Mouse (Mus musculus) liver, postnatal 0 days (tissue): Measurements from ENCODE around the gene Cyb5rl. TPM values are rescaled to one million over a fixed set of nuclear protein-coding genes. Genes with fewer than 3 reads are reported as not detected.

ENCODE experiments used
- ATAC-seq: fragments of 200-750 bp; cut with Nextera tagmentation; 2 replicates; pipeline ENCODE4 v1.8.0; 2017; ENCODE audit warnings: mild to moderate bottlenecking, moderate library complexity
- DNase-seq: peaks from one replicate; pipeline ENCODE4 v3.0.0-alpha.2; 2016
- H3K27ac ChIP-seq: fragments of 300-500 bp; sonication (generic); 2 replicates; pipeline ENCODE4 v1.5.1; 2014; ENCODE audit warnings: antibody characterized with exemption, moderate library complexity, mild to moderate bottlenecking, low read depth
- H3K27me3 ChIP-seq: fragments of 300-500 bp; sonication (generic); 2 replicates; pipeline ENCODE4 v1.6.1; 2014; ENCODE audit warnings: low read length, control low read depth, mixed read lengths; ENCODE audit not compliant: insufficient read depth
- H3K36me3 ChIP-seq: fragments of 300-500 bp; sonication (generic); replicated peaks from 2 replicates; pipeline ENCODE4 v1.6.1; 2014; ENCODE audit warnings: mild to moderate bottlenecking, control low read depth, low read length, moderate library complexity, mixed read lengths; ENCODE audit not compliant: insufficient read depth
- H3K4me1 ChIP-seq: fragments of 300-500 bp; sonication (generic); 2 replicates; pipeline ENCODE4 v1.6.1; 2014; ENCODE audit warnings: antibody characterized with exemption, mild to moderate bottlenecking, control low read depth; ENCODE audit not compliant: insufficient read depth
- H3K4me2 ChIP-seq: fragments of 300-500 bp; sonication (generic); 2 replicates; pipeline ENCODE4 v1.6.1; 2014; ENCODE audit warnings: low read depth, mild to moderate bottlenecking, low read length, moderate library complexity, mixed read lengths
- H3K4me3 ChIP-seq: fragments of 300-500 bp; sonication (generic); 2 replicates; pipeline ENCODE4 v1.5.1; 2014; ENCODE audit warnings: low read depth, low read length
- H3K9ac ChIP-seq: fragments of 300-500 bp; sonication (generic); replicated peaks from 2 replicates; pipeline ENCODE4 v1.6.1; 2014; ENCODE audit warnings: mild to moderate bottlenecking, moderate library complexity
- H3K9me3 ChIP-seq: fragments of 300-500 bp; sonication (generic); 2 replicates; pipeline ENCODE4 v1.6.1; 2016; ENCODE audit warnings: mild to moderate bottlenecking, control low read depth, low read length, mixed read lengths
- CTCF ChIP-seq: sonication (generic); IDR thresholded peaks from 2 replicates; pipeline ENCODE4 v1.5.1; 2016; ENCODE audit warnings: antibody characterized with exemption, low read depth
- EP300 ChIP-seq: IDR thresholded peaks from 2 replicates; pipeline ENCODE4 v1.6.1; 2016; ENCODE audit warnings: antibody characterized with exemption, low read depth, mild to moderate bottlenecking
- WGBS: fragments of 180-500 bp; shearing (Covaris S2); extraction: QIAGEN DNeasy Blood & Tissue Kit; methylation state at CpG from one replicate; pipeline ENCODE4 v1.1.7; 2014; ENCODE audit not compliant: insufficient replicate concordance; 5-methylcytosine and 5-hydroxymethylcytosine counted together
- polyA plus RNA-seq: library from polyadenylated mRNA; unstranded; fragments of >200 nt; fragmentation: Nextera tagmentation; extraction: Ambion mirVana; gene quantifications from 2 replicates; pipeline ENCODE4 v1.2.1, GENCODE M21; 2015

The Cyb5rl gene
- polyA plus RNA-seq, 1 experiment from 2014 or later = 3.1 TPM

GRCm38 (mm10) chr4:107056088-107056487 is 10.7 kb upstream of the Cyb5rl start:
- no peaks in the 10 kb centered on the region for H3K9me3 ChIP-seq
- no peaks in the 10 kb centered on the region for H3K27me3 ChIP-seq
- WGBS = 85% methylated on average over 3 of the region's 3 CpGs
- H3K36me3 ChIP-seq = peaks cover 39% of the 10 kb centered on the region
- TF ChIP-seq CTCF (no peak), EP300 (no peak)
- no peaks in the 10 kb centered on the region for H3K4me1 ChIP-seq
- no peak overlapping the region for H3K27ac ChIP-seq
- no peak overlapping the region for H3K4me3 ChIP-seq
- DNase-seq (no peak), ATAC-seq (no peak)
- no peak overlapping the region for H3K4me2 ChIP-seq
- no peak overlapping the region for H3K9ac ChIP-seq

DNA sequence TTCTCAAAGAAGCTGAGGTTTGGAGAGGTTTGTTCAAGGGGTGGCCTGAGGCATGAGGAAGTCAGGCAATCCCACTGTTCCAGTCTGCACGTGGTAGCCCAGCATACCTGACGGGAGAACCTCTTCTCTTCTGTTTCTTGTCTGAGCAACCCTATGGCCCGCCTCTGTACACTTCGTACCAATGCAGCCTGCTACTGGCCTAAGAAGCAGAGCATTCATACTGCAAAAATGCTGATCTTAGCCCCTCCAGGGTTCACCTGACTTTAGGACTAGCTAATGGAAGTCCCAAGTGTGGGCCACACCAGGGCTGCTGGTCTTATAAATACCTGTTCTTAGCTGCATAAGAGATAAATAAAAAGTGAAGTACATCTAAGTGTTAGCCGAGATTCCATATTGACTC is 8.4 kb upstream of the Cyb5rl start:
- TF ChIP-seq CTCF (no peak), EP300 (no peak)
- no peak overlapping the region for H3K4me3 ChIP-seq
- no peak overlapping the region for H3K4me2 ChIP-seq
- H3K9ac ChIP-seq = no peak overlapping the region
- ATAC-seq = no peak
- DNase-seq = no peak
- H3K9me3 ChIP-seq = no peaks in the 10 kb centered on the region
- H3K36me3 ChIP-seq = peaks cover 55% of the 10 kb centered on the region
- no peak overlapping the region for H3K27ac ChIP-seq
- no peaks in the 10 kb centered on the region for H3K4me1 ChIP-seq
- no peaks in the 10 kb centered on the region for H3K27me3 ChIP-seq
- WGBS = 87% methylated on average over 5 of the region's 5 CpGs

GRCm38 (mm10) chr4:107058781-107059180 is 8.0 kb upstream of the Cyb5rl start:
- Histone ChIP-seq H3K27me3 (no peaks in the 10 kb centered on the region), H3K4me2 (no peak overlapping the region), H3K36me3 (peaks cover 59% of the 10 kb centered on the region), H3K9me3 (no peaks in the 10 kb centered on the region), H3K4me1 (no peaks in the 10 kb centered on the region), H3K9ac (no peak overlapping the region), H3K27ac (no peak overlapping the region), H3K4me3 (no peak overlapping the region)
- DNase-seq (no peak), ATAC-seq (no peak)
- TF ChIP-seq EP300 (no peak), CTCF (no peak)
- 55% methylated on average over 6 of the region's 6 CpGs for WGBS

GRCm38 (mm10) chr4:107061560-107061959 is 5.2 kb upstream of the Cyb5rl start:
- peaks cover 53% of the 10 kb centered on the region for H3K36me3 ChIP-seq
- WGBS = 75% methylated on average over 4 of the region's 4 CpGs

DNA sequence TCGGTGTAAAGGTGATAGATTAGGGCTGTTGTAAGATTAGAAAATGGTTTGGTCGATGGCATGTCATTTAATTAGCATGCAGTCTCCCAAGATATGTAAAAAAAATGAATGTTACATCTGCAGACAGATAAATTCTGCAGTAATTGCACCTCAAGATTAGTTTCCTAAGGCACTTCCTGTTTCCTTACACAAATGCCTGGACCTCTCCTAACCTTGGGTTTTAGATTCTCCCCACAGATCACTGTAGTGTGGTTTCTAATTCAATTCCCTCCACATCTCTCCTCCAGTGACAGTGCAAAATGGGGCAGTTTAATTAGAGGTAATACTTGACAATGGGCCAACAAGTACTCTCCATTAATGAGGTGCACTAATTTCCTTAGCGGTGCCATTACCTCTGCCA is 3.6 kb upstream of the Cyb5rl start:
- no peak overlapping the region for H3K4me2 ChIP-seq
- WGBS = 67% methylated on average over 3 of the region's 3 CpGs
- DNase-seq (no peak), ATAC-seq (no peak)
- no peak overlapping the region for H3K4me3 ChIP-seq
- H3K27ac ChIP-seq = no peak overlapping the region
- H3K9me3 ChIP-seq = no peaks in the 10 kb centered on the region
- peaks cover 44% of the 10 kb centered on the region for H3K36me3 ChIP-seq
- no peak overlapping the region for H3K9ac ChIP-seq
- no peaks in the 10 kb centered on the region for H3K27me3 ChIP-seq
- peaks cover 18% of the 10 kb centered on the region for H3K4me1 ChIP-seq
- no peak for TF ChIP-seq CTCF
- no peak for TF ChIP-seq EP300

More at GRCm38 (mm10) chr4:107061560-107061959, 5.2 kb upstream of the Cyb5rl start:
- Histone ChIP-seq H3K27me3 (no peaks in the 10 kb centered on the region), H3K4me3 (no peak overlapping the region), H3K27ac (no peak overlapping the region), H3K9me3 (no peaks in the 10 kb centered on the region), H3K4me1 (peaks cover 10% of the 10 kb centered on the region), H3K4me2 (no peak overlapping the region), H3K9ac (no peak overlapping the region)
- ATAC-seq (no peak), DNase-seq (no peak)
- no peak for TF ChIP-seq CTCF
- TF ChIP-seq EP300 = no peak

DNA sequence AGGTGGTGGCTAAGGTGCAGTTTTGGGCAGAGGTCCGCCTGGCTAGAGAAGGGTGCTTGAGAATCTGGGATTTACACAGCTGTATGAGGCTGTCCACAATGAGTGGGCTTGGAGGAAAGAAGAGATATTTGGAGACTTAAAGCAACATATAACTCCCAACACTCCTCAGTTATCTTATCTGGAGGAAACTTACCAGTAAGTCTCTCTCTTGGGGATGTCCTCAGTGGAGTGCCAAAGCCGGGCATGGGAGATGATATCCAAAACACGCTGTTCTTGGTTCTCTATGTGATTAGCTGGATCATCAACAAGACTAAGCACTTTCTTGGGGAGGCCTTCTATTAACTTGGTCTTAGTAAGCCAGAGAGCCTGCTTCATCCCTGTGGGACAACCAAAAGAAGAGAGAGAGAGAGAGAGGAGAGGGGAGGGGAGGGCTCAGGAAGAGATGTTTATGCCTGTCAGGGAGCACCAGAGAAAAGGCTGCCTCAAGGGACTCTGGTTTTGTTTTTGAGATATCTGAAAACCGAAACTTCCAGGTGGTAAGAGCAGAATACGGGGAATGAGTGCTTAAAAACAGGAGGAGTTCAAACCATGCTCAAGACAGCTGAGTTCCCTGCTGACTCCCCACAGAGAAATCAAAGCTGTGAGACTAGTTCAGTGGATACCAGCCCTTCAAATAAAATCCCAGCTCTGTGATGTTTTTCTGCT is 2.2 kb upstream of the Cyb5rl start:
- Histone ChIP-seq H3K9me3 (no peaks in the 10 kb centered on the region), H3K4me2 (no peak overlapping the region), H3K4me3 (no peak overlapping the region), H3K9ac (no peak overlapping the region), H3K27ac (no peak overlapping the region), H3K36me3 (peaks cover 36% of the 10 kb centered on the region), H3K4me1 (peaks cover 18% of the 10 kb centered on the region), H3K27me3 (no peaks in the 10 kb centered on the region)
- DNase-seq = no peak
- no peak for ATAC-seq
- WGBS = 71% methylated on average over 5 of the region's 5 CpGs
- no peak for TF ChIP-seq EP300
